Mouse (Mus musculus): ENCODE data around the gene Plod3.
A peak's percentile ranks its signal among the peaks of the same experiment; 100 is the strongest.

Plod3 gene

DNA sequence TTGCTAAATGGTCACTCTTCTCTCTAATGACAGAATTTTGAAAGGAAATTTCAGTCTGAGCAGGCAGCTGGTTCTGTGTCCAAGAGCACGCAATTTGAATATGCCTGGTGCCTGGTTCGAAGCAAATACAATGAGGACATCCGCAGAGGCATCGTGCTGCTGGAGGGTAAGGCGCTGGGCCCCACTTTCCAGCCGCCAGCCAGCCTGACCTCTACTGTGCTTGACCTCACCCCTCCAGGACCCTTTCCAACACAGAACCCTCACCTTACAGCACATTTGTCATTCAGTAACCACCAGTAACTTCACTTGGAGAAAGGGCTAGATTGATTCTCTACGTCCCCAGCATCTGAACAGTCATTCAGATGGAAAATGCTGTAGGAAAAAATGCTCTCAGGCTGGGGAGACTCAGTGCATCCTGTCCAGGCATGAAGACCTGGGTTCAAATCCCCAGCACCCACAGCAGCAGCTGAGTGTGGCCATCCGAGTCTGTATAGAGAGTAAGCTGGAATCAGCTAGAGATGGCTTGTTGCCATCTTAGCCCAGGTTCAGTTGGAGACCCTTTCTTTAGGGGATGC lies 23.8 kb upstream of the Plod3 start:
- DNase-seq (ENCODE audit: low spot score in 2 of 2), result no peak

DNA sequence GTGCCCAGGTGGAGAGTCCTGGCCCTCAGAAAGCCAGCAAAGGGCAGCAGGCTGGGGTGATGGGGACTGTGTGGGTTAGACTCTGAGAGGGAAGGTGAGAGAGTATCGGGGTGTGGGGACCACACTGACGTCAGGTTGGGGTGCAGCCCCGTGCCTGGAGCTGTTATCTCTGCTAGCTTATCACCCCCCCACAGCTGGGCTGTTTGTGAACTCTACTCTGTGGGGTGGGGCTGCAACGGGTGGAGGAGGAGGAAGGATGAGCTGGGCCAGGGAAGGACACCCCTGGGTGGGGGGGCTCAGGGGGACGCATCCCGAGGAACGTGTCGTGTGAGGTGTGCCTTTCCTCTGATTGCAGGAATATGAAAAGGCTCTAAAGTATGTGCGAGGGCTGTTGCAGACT lies 21.6 kb upstream of the Plod3 start:
- peak; percentile 64 to 69 for DNase-seq (ENCODE audit: low spot score in 2 of 2)

DNA sequence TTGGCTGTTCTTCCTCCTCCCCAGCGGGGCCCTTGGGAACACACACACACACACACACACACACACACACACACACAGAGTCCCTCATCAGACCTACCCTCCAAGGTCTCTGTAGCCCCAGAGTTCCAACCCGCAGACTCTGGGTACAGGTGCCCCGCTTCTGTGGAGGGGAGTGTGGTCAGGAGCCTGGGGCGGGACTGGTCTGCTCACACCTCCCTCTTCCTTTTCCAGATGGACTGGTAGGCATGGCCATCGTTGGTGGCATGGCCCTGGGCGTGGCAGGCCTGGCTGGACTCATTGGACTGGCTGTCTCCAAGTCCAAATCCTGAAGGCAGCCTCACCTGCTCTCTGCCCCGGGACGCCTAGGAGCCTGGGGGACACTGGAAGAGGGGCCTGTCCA lies 21.1 kb upstream of the Plod3 start:
- DNase-seq (ENCODE audit: low spot score in 2 of 2), result peak in 1 of 2 experiments; percentile 37

GRCm38 (mm10) chr5:136966331-136966730 lies 20.5 kb upstream of the Plod3 start, which contains the start of gene Cldn15:
Gene Cldn15, plus strand, starts transcription at chr5:136966616.
- peak in 1 of 2 experiments; percentile 15 for DNase-seq (ENCODE audit: low spot score in 2 of 2)

DNA sequence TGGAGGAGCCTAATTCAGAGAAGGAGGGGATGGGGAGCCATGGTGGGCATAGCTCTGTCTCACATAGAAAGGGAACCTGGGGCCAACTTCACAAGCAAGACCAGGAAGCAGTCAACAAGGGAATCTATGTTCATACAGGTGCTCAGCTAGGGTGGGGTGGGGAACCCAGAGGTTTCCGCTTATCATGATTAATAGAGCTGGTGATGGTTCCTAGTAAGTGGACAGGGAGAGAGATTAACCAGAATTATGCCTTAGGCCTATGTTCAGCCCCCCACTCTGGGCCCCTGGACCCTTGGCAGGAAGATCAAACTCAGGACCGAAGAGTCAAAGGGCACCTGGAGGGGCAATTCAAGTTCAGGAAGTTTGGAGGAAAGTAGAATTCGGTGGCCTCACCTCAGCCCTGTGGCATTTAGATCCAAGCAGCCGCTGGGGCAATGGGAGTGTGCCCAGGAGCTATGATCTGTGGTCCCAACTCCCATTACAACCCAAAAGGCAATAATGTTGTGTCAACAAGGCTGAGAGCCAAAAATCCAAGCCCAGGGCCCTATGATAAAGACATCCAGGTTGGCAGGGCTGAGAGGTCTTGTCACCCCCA lies 19.9 kb upstream of the Plod3 start:
- DNase-seq (ENCODE audit: low spot score in 2 of 2), result no peak

GRCm38 (mm10) chr5:136967592-136967991 lies 19.2 kb upstream of the Plod3 start:
- DNase-seq (ENCODE audit: low spot score in 2 of 2), result peak in 1 of 2 experiments; percentile 29

DNA sequence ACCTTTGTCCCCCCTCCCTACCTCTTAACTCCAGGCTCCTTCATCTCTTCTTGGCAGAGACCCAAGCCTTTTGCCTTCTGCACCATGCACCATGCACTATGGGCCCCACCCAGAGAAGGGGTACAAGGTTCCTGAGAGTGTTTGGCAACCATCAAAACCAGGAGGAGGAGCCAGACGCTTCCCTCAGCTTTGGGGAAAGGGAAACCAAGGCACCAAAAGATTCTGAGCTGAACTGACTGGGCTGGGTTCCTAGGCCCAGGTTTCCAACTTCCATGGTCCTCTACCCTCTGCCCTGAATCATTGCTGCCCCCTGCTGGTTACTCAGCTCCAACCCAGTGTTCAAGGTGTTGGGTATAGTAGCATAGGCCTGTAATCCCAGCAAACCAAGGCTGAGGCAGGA lies 16.1 kb upstream of the Plod3 start:
- peak; percentile 72 to 87 for DNase-seq (ENCODE audit: low spot score in 2 of 2)

GRCm38 (mm10) chr5:136973670-136974069 lies 13.1 kb upstream of the Plod3 start:
- DNase-seq (ENCODE audit: low spot score in 2 of 2), result no peak

DNA sequence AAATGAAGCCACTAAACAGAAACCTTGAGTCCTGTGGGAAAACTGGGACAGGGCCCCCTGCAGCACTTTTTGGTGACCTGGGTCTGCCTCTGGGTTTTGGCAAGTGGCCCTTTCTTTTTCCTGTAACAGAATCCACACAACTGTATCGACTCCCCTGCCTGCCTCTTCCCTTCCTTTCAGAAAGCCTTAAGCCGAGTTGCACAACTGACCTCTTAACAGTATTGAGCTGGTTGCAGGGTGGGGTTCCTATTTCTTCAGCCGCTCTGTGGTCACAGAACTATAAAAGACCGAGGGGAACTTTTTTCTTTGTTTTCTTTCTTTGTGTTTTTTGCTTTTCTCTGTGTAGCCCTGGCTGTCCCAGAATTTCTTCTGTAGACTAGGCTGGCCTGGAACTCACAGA lies 9.1 kb upstream of the Plod3 start:
- DNase-seq (ENCODE audit: low spot score in 2 of 2), result no peak

DNA sequence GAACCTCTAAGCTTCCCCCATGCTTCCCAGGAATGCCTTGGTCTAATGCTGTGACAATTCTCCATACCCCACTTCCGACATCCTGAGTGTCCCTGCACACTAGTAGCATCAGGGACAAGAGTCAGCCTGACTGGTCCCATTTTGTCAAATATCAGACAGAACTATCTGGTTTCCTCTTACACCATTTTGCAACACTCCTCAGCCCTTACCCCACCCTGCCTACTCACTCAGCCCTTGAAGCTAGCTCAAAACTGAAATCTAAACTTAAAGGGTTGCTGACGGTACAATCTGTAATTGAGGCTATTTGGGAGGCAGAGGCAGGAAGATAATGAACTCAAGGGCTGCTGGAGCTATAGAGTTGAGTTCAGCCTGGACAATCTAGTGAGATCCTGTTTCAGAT lies 7.1 kb upstream of the Plod3 start:
- DNase-seq (ENCODE audit: low spot score in 2 of 2), result no peak

DNA sequence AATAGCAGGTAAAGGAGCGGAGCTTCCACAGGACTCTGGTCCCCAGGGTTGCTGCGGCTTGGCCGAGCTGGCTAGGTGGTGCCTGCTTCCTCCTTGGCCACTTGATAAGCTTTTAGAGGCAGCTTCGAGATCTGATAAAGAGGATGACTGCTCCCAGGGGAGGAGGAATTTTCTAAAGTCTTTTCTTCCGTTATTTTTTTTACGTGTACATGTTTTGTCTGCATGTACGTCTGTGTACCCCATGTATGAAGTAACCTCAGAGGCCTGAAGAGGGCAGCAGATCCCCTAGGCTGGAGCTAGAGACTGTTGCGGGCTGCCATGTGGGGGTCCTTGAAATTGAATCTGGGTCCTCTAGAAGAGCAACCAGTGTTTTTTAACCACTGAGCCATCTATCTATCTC lies 5.8 kb upstream of the Plod3 start:
- no peak for DNase-seq (ENCODE audit: low spot score in 2 of 2)

DNA sequence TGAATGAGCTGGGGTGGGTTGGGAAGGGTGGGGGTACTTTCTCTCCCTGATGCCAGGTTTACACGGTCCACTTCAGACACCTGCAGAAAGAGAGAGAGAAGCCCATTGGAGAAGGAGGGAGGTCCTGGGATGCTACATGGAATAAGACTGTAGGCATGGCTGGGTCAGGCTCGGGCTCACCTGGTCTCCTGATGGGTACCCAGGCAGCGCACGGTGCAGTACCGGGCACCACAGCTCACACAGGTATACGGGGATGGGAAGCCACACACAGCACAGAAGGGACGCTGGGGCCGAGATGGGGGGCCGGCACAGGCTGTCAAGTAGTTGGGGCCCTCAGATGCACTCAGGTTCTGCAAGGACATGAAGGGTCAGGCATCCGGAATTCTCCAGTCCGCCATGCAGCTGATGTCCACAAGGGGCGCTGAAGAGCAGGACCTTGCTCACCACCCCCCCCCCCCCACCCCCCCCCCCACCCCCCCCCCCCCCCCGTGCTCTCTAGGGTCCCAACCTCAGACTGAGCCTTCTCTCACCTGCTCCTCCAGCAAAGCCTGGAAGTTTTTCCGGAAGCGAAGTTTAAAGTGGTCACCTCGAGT lies 4.4 kb upstream of the Plod3 start:
- DNase-seq (ENCODE audit: low spot score in 2 of 2), result peak in 1 of 2 experiments; percentile 78

DNA sequence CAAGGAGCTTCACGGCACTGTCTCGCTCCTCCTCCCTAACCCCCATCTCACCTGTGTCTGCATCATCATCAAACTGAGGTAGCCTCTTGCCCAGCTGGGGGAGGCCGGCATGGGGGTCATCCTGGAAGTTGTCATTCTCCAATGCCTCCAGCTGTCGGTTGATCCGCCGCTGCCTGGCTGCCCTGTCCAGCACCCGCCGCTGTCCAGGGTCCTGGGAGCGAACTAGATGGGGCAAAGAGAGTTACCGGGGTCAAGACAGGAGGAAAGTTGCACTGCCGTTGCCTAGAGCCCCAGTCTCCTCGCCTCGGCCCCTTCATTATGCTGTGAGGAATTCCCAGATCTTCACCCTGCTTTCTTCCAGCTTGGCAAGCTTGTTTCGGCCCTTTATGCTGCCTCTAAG lies 2.0 kb upstream of the Plod3 start:
- DNase-seq (ENCODE audit: low spot score in 2 of 2), result no peak

- peak; percentile 67 to 82 for DNase-seq (ENCODE audit: low spot score in 2 of 2)
Measured at GRCm38 (mm10) chr5:136987138-136987933, 517 bp downstream of the Plod3 start.

GRCm38 (mm10) chr5:136987934-136988271 lies 1.1 kb downstream of the Plod3 start, which contains the start of gene Znhit1:
Gene Znhit1, minus strand, starts transcription at chr5:136988021.
- DNase-seq (ENCODE audit: low spot score in 2 of 2), result no peak

DNA sequence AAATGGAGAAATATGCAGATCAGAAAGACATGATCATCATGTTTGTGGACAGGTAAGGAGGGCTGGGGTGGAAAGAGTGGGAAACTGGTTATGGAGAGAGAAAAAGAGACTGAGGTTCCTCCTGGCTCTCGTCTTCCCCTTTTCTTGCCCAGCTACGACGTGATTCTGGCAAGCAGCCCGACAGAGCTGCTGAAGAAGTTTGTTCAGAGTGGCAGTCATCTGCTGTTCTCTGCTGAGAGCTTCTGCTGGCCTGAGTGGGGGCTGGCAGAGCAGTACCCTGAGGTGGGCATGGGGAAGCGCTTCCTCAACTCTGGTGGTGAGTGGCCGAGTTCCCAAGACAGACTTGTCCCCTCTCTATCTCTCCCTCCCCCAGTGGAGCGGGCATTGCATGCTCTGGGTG lies 1.6 kb downstream of the Plod3 start:
- DNase-seq (ENCODE audit: low spot score in 2 of 2), result peak in 1 of 2 experiments; percentile 40

- no peak for DNase-seq (ENCODE audit: low spot score in 2 of 2)
Measured at GRCm38 (mm10) chr5:136989801-136990200, 3.0 kb downstream of the Plod3 start.

DNA sequence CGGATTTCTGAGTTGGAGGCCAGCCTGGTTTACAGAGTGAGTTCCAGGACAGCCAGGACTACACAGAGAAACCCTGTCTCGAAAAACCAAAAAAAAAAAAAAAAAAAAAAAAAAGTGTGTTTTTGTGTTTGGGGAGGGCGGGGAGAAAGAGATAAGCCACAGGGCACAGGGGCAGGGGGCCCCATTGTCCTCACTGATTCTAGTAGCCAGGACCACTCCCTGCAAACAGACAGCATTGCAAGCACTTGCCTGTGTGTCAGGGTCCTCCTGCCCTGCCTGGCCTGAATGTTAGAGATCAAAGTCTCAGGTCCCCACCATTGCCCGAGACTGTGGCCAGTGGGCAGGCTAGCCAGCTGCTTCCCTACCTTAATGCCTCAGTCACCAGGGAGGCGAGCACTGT lies 12.6 kb downstream of the Plod3 start:
- DNase-seq (ENCODE audit: low spot score in 2 of 2), result no peak

DNA sequence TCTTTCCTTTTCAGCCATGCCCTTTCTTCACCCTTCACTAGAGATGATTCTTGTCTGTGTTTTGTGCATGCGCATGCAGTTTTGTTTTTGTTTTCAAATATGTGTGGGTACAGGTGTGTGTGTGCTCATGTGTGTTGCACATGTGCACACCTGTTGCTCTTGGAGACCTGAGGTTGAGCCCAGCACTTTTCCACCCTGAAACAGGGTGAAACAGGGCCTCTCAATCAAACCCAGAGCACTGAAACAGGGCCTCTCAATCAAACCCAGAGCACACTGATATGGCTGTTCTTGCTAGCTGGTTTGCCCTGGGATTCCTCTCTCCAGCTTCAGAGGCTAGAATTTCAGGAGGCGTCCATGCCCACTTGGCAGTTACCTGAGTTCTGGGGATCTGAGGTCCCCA lies 13.8 kb downstream of the Plod3 start:
- DNase-seq (ENCODE audit: low spot score in 2 of 2), result no peak

DNA sequence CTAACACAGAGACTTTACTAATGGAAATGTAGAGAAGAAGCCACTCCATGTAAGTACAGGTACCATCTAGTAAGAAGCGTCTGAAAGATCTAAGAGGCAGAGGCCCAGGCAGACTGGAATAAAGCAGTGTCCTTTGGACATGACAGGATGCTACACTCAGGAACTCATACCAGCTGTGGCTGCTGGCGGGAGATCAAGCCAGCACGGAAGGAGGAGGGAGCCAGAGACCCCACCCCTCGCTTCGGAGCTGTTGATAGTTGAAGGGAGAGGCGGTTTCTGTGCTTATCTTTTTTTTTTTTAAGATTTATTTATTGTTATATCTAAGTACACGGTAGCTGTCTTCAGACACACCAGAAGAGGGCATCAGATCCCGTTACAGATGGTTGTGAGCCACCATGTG lies 20.5 kb downstream of the Plod3 start:
- no peak for DNase-seq (ENCODE audit: low spot score in 2 of 2)

DNA sequence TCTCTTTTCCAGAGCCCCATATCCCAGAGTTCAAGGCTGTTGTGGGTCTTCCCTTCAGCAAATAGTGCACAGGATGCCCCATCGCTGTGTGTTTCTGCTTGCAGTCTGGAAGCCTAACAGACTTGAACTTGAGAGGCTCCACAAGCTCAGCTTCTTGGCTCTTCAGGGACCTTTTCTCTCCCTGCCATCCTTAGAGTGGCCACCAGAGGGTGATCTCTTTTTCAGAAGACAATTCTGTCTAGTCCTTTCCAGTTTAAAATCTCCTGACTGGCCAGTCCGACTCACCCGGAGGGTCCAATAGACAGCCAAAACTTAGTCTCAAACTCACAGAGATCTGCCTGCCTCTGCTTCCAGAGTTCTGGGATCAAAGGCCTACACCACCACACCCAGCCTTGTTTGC lies 23.2 kb downstream of the Plod3 start:
- DNase-seq (ENCODE audit: low spot score in 2 of 2), result peak in 1 of 2 experiments; percentile 68

DNA sequence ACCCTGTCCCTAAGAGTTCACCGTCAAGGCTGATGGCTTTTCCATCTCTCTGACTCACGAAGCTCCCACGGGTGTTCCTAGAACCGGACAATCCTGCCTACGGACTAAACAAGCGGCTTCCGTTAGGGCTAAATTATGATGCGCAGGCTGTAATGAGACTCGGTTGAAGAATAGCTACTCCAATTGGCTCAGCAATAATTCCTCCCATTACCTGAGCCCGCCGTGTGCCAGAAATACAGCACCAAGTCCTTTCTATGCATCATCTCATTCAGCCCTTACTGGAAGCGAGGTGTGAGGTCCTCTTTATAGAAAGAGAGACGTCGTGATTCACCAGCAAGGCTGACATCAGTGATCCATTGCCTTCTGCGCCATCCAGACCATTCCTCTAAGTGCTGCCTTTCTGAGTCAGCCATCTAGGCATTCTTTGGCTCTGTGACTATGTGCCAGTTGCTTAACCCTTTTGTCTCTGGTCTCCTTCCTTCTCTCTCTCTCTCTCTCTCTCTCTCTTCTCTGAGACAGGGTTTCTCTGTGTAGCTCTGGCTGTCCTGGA lies 25.7 kb downstream of the Plod3 start:
- DNase-seq (ENCODE audit: low spot score in 2 of 2), result no peak

All from spleen, postnatal 10 days (tissue).